Mouse (Mus musculus) megakaryocyte, embryonic 14.5 days (primary cell): ENCODE data around the gene Trim2. TPM values are rescaled to one million over a fixed set of nuclear protein-coding genes. Genes with fewer than 3 reads are reported as not detected.
A peak's percentile ranks its signal among the peaks of the same experiment; 100 is the strongest.

Experiments
- H3K27me3 ChIP-seq: replicated peaks from 2 replicates; pipeline ENCODE3; 2012; ENCODE audit warnings: inconsistent platforms
- H3K36me3 ChIP-seq: replicated peaks from 2 replicates; pipeline ENCODE3; 2012; ENCODE audit warnings: low read length, inconsistent platforms, mixed read lengths
- H3K4me1 ChIP-seq: 2 replicates; pipeline ENCODE4 v1.6.1; 2012; ENCODE audit warnings: inconsistent platforms
- H3K4me3 ChIP-seq: replicated peaks from 2 replicates; pipeline ENCODE3; 2012; ENCODE audit warnings: moderate library complexity, mild to moderate bottlenecking, inconsistent platforms
- H3K9me3 ChIP-seq: 2 replicates; pipeline ENCODE4 v1.6.1; 2012; ENCODE audit warnings: inconsistent platforms
- FLI1 ChIP-seq: IDR thresholded peaks from 2 replicates; pipeline ENCODE4 v1.6.1; 2012; ENCODE audit warnings: low read length, inconsistent platforms, mixed read lengths
- GATA1 ChIP-seq: IDR thresholded peaks from 3 replicates; pipeline ENCODE4 v1.6.1; 2012; ENCODE audit warnings: mixed read lengths, low read length, inconsistent platforms, borderline replicate concordance
- polyA plus RNA-seq: library from polyadenylated mRNA; stranded (reverse); fragments of >175 nt; gene quantifications from 2 replicates; pipeline ENCODE4 v1.2.3, GENCODE M21; 2012; ENCODE audit warnings: low replicate concordance; ENCODE audit not compliant: insufficient read depth

The Trim2 gene
- polyA plus RNA-seq, 1 experiment = not detected

GRCm38 (mm10) chr3:84128871-84129870 is 177.5 kb downstream of the Trim2 start:
- no peak for TF ChIP-seq GATA1
- no peak for TF ChIP-seq FLI1
- Histone ChIP-seq H3K27me3 (no peaks in the 10 kb centered on the region), H3K4me1 (peaks cover 30% of the 10 kb centered on the region), H3K36me3 (peaks cover 4% of the 10 kb centered on the region), H3K9me3 (no peaks in the 10 kb centered on the region), H3K4me3 (no peak overlapping the region)

- H3K36me3 ChIP-seq = no peaks in the 10 kb centered on the region
- no peaks in the 10 kb centered on the region for H3K27me3 ChIP-seq
Measured at GRCm38 (mm10) chr3:84127431-84127830, 179.2 kb downstream of the Trim2 start.

DNA sequence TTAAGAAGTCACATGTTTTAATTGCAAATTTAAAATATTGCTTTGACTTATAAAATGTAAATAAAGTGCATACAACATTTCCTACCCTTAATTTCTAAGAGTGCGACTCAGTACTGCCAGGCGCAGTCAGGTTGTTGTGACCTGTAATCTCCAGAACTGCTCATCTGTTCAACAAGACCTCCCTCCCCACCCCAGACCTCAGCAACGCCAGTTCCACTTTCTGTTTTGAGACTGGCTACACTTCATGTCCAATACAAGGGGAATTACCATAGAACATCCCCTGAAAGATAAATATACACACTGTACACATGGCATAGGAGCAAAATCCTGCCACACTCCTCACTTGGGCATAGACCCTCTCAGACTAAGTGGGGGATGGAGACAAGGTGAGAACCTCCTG is 180.0 kb downstream of the Trim2 start:
- Histone ChIP-seq H3K9me3 (no peaks in the 10 kb centered on the region), H3K27me3 (no peaks in the 10 kb centered on the region), H3K4me3 (no peak overlapping the region), H3K36me3 (no peaks in the 10 kb centered on the region), H3K4me1 (peaks cover 30% of the 10 kb centered on the region)
- TF ChIP-seq GATA1 (no peak), FLI1 (no peak)

More at GRCm38 (mm10) chr3:84127431-84127830, 179.2 kb downstream of the Trim2 start:
- Histone ChIP-seq H3K4me1 (peaks cover 30% of the 10 kb centered on the region), H3K9me3 (no peaks in the 10 kb centered on the region), H3K4me3 (no peak overlapping the region)
- TF ChIP-seq GATA1 = no peak
- TF ChIP-seq FLI1 = no peak

- Histone ChIP-seq H3K9me3 (no peaks in the 10 kb centered on the region), H3K27me3 (no peaks in the 10 kb centered on the region), H3K4me1 (peaks cover 30% of the 10 kb centered on the region), H3K4me3 (peak overlapping the region; percentile 53), H3K36me3 (no peaks in the 10 kb centered on the region)
- TF ChIP-seq GATA1 = no peak
Measured at GRCm38 (mm10) chr3:84125704-84126289, 180.9 kb downstream of the Trim2 start.

GRCm38 (mm10) chr3:84123461-84123860 is 183.2 kb downstream of the Trim2 start:
- Histone ChIP-seq H3K4me3 (no peak overlapping the region), H3K36me3 (no peaks in the 10 kb centered on the region), H3K27me3 (no peaks in the 10 kb centered on the region), H3K9me3 (no peaks in the 10 kb centered on the region), H3K4me1 (peaks cover 25% of the 10 kb centered on the region)
- TF ChIP-seq GATA1 = no peak
- TF ChIP-seq FLI1 = no peak

DNA sequence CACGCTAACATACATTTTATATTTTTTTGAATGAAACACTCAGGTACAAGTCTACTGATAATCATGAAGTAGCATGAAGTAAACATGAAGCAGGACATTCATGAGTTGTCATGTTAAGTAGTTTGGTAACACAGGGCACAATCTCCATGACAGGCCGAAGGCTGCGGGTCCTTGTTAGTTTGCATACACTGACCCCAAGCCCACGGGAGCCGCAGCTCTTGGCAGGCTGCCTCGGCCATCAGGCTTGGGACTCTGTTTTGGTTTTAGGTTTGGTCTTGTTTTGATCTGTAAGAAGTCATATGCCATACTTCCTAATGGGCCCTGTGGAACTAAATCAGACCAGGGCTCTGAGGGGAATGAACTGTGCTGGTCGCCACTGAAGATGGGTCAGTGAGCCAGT is 188.0 kb downstream of the Trim2 start:
- H3K36me3 ChIP-seq = no peaks in the 10 kb centered on the region
- TF ChIP-seq GATA1 (no peak), FLI1 (no peak)
- no peak overlapping the region for H3K4me3 ChIP-seq
- H3K4me1 ChIP-seq = no peaks in the 10 kb centered on the region
- H3K9me3 ChIP-seq = no peaks in the 10 kb centered on the region
- H3K27me3 ChIP-seq = no peaks in the 10 kb centered on the region

DNA sequence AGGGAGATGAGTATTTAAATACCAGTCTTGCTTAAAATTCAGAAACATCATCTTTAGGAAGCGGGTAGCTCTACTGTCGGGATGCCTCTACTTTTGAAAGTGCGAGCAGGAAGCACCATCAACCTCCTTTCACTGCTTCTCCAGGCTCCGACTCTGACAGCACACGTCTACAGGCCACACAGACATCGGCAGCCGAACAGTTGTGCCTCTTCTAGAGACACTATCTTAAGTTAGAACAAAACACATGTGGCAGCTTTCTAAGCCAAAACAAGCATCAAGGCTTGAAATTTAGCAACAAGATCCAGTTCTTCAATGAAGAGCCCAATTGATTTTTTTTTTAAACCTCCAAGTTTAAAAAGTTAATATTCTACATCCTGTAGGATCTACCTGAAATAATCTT is 188.5 kb downstream of the Trim2 start:
- Histone ChIP-seq H3K9me3 (no peaks in the 10 kb centered on the region), H3K27me3 (no peaks in the 10 kb centered on the region), H3K4me3 (no peak overlapping the region), H3K36me3 (no peaks in the 10 kb centered on the region), H3K4me1 (no peaks in the 10 kb centered on the region)
- TF ChIP-seq FLI1 (no peak), GATA1 (no peak)

Other genes with a start within 250 kb of the Trim2 start
- gene Mnd1, start 151.1 kb downstream of the Trim2 start, polyA plus RNA-seq = 2.8 TPM in 1 of 2 replicates, not detected in the other
- not detected in 2 replicates for gene Gm6525, start 132.8 kb downstream of the Trim2 start, polyA plus RNA-seq
- gene Fhdc1, start 173.6 kb upstream of the Trim2 start, polyA plus RNA-seq = 0.92 and 1.6 TPM in 2 replicates